Mouse (Mus musculus) adrenal gland, postnatal 36 days (tissue): Measurements from ENCODE around the gene Ece2. TPM values are rescaled to one million over a fixed set of nuclear protein-coding genes. Genes with fewer than 3 reads are reported as not detected.
"Not testable (repeated sequence)": the region's sequence is repeated elsewhere in the genome, so short reads cannot be mapped to it uniquely, and the experiment has no call there.

Experiments
- DNase-seq, 2 experiments: peaks; one replicate each; pipeline ENCODE4 v3.0.0; 2021; ENCODE audit warnings: mixed read lengths in 1 of 2
- total RNA-seq, 2 experiments: library from RNA; stranded (reverse); gene quantifications; 2 replicates each; pipeline ENCODE4 v1.2.3; 2021

Gene Ece2
- total RNA-seq, 2 experiments from 2014 or later = 8.9 to 17.5 TPM

- peak; percentile 91 to 94 for DNase-seq
Measured at GRCm38 (mm10) chr16:20621991-20622685, 7.5 kb upstream of the Ece2 start.

- no peak for DNase-seq
Measured at GRCm38 (mm10) chr16:20623211-20623610, 6.4 kb upstream of the Ece2 start.

- DNase-seq = no peak
Measured at GRCm38 (mm10) chr16:20628871-20629391, 697 bp upstream of the Ece2 start.

- no peak for DNase-seq
Measured at GRCm38 (mm10) chr16:20637410-20637809, 7.8 kb downstream of the Ece2 start.

- no peak for DNase-seq
Measured at GRCm38 (mm10) chr16:20638367-20638766, 8.7 kb downstream of the Ece2 start.

- DNase-seq = peak; percentile 82 to 86
Measured at GRCm38 (mm10) chr16:20642161-20642560, 12.5 kb downstream of the Ece2 start.

GRCm38 (mm10) chr16:20643911-20644310 lies 14.3 kb downstream of the Ece2 start:
- peak; percentile 59 to 61 for DNase-seq

GRCm38 (mm10) chr16:20651076-20651946 lies 21.7 kb downstream of the Ece2 start, which contains the start of gene Psmd2:
Gene Psmd2 (plus strand): TSS chr16:20651652.
- peak; percentile 98 to 99 for DNase-seq

GRCm38 (mm10) chr16:20651947-20652310 lies 22.3 kb downstream of the Ece2 start:
- no peak for DNase-seq

- DNase-seq = no peak
Measured at GRCm38 (mm10) chr16:20653315-20653714, 23.7 kb downstream of the Ece2 start.

GRCm38 (mm10) chr16:20657661-20658060 lies 28.0 kb downstream of the Ece2 start:
- DNase-seq = no peak

GRCm38 (mm10) chr16:20668013-20668412 lies 38.4 kb downstream of the Ece2 start, which contains the start of gene Eif4g1:
Gene Eif4g1 (plus strand): TSS chr16:20668313.
- not testable (repeated sequence) for DNase-seq

GRCm38 (mm10) chr16:20670291-20670690 lies 40.7 kb downstream of the Ece2 start:
- no peak for DNase-seq

GRCm38 (mm10) chr16:20671886-20672285 lies 42.3 kb downstream of the Ece2 start:
- DNase-seq = no peak

- peak; percentile 97 to 98 for DNase-seq
Measured at GRCm38 (mm10) chr16:20672500-20672902, 42.9 kb downstream of the Ece2 start.

- peak; percentile 72 to 83 for DNase-seq
Measured at GRCm38 (mm10) chr16:20672965-20673705, 43.5 kb downstream of the Ece2 start.

GRCm38 (mm10) chr16:20673706-20674303 lies 44.2 kb downstream of the Ece2 start:
- peak; percentile 63 for DNase-seq

GRCm38 (mm10) chr16:20675213-20675612 lies 45.6 kb downstream of the Ece2 start:
- no peak for DNase-seq

- DNase-seq = no peak
Measured at GRCm38 (mm10) chr16:20676702-20677101, 47.1 kb downstream of the Ece2 start.

- DNase-seq = no peak
Measured at GRCm38 (mm10) chr16:20677380-20677779, 47.8 kb downstream of the Ece2 start.

- peak; percentile 98 for DNase-seq
Measured at GRCm38 (mm10) chr16:20677974-20678675, 48.5 kb downstream of the Ece2 start.
